Mouse (Mus musculus) large intestine, adult 2 months (tissue): ENCODE results near the gene C9orf72. TPM values are rescaled to one million over a fixed set of nuclear protein-coding genes. Genes with fewer than 3 reads are reported as not detected.
"Not testable (repeated sequence)": the region's sequence is repeated elsewhere in the genome, so short reads cannot be mapped to it uniquely, and the experiment has no call there.

Experiments used
- DNase-seq: peaks from one replicate; pipeline ENCODE4 v3.0.0-alpha.2; 2012; ENCODE audit warnings: low read depth, low spot score
- WGBS: fragments of 180-500 bp; shearing (Covaris S2); methylation state at CpG from one replicate; pipeline ENCODE4 v1.1.7; 2018; 5-methylcytosine and 5-hydroxymethylcytosine counted together
- polyA plus RNA-seq: library from polyadenylated mRNA; depleted of rRNA; stranded (reverse); fragments of >200 nt; gene quantifications from 2 replicates; pipeline ENCODE4 v1.2.3, GENCODE M21; 2012; rRNA removed

Gene C9orf72
- polyA plus RNA-seq, result 4.3 and 5.0 TPM in 2 replicates

DNA sequence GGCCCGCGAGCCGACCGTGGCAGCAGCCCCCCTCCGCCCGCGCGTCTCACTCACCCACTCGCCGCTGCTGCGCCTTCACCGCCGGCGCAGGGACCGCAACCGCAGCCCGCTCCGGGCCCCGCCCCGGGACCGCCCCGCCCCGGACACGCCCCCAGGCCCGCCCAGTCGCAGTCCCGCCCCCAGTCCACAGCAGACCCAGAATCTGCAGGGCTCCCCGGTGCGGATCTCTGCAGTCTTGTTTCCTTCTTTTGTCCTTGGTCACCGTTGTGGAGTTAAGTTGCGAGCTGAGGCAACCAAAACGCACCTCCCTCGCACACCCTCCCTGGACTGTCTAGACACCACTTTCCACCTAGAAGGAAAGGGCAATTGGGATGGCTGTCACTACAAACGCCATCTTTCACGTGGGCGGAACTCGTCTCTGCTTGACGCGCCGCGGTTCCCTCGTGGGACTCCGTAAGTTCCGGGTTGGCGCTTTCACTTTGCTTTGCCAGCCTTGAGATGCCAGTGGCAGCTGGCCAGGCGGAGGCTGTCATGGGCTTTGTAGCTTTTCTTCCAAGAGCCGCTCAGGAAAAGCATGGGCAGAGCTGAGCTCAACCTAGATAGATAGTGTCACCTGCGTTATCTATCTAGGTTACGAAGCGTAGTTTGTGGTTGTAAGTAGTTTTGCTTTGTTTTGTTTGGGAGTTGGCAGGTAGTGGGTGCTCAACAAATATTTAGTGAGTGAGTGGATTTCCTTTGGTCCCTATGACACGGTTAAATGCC lies at the start of gene C9orf72:
Gene C9orf72, minus strand, starts transcription at position 442 of the 762 bp plus-strand sequence.
- DNase-seq, result peak; percentile 93
- WGBS, result under 1% methylated on average over 51 of the region's 51 CpGs

DNA sequence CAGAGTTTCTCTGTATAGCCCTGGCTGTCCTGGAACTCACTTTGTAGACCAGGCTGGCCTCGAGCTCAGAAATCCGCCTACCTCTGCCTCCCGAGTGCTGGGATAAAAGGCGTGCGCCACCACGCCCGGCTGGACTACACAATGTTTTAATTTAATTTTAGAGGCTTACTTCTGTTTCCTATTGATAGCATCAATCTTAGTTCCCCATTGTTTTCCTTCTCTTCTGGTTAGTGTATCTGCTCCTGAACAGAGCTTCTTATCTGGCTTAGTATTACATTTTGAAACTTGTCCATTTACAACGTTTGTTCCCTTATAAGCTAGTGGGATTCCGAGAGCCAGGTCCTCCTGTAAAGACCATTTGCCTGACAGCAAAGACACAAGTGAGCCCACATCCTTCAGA lies 33.0 kb upstream of the C9orf72 start:
- DNase-seq, result no peak
- 66% methylated on average over 9 of the region's 9 CpGs for WGBS

- DNase-seq, result no peak
- WGBS, result 47% methylated on average over 1 of the region's 1 CpGs
Measured at GRCm38 (mm10) chr4:35244023-35244422, 18.0 kb upstream of the C9orf72 start.

DNA sequence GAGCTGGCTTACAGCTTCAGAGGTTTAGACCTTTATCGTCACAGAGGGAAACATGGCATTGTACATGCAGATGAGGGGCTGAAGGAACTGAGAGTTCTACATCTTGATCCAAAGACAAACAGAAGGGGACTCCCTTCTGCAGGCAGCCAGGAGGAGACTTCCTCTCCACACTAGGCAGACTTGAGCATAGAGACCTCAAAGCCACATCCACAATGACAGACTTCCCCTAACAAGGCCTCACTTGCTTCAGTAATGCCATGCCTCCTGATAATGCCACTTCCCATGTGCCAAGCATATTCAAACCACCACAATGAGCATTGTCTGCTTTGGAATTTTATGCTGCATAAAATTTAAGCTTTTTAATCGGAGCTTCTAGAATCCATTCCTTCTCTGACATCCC lies 15.8 kb upstream of the C9orf72 start:
- WGBS, result 84% methylated on average over 2 of the region's 2 CpGs
- DNase-seq, result no peak

- WGBS, result 85% methylated on average over 4 of the region's 4 CpGs
- no peak for DNase-seq
Measured at GRCm38 (mm10) chr4:35238696-35239095, 12.7 kb upstream of the C9orf72 start.

- 46% methylated on average over 3 of the region's 3 CpGs for WGBS
- DNase-seq, result not testable (repeated sequence)
Measured at GRCm38 (mm10) chr4:35238240-35238639, 12.3 kb upstream of the C9orf72 start.

- DNase-seq, result no peak
- WGBS, result 95% methylated on average over 2 of the region's 2 CpGs
Measured at GRCm38 (mm10) chr4:35236313-35236712, 10.3 kb upstream of the C9orf72 start.

DNA sequence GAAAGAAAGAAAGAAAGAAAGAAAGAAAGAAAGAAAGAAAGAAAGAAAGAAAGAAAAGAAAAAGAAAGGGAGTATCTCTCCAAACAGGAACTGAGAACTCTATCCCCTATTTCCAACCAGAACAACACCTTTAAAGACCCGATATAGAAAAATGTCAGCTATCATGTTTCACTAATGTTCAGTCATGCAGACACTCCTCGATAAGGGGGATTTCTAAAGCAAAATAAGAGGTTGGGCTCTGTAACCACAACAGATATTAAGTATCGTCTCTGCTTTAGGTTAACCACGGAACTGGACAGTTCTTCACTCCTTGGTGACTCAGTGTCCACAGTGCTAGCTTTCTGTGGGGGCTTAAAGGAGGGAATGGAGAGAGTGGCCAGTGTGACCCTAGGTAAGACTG lies 2.3 kb upstream of the C9orf72 start:
- DNase-seq, result no peak
- 73% methylated on average over 4 of the region's 4 CpGs for WGBS

DNA sequence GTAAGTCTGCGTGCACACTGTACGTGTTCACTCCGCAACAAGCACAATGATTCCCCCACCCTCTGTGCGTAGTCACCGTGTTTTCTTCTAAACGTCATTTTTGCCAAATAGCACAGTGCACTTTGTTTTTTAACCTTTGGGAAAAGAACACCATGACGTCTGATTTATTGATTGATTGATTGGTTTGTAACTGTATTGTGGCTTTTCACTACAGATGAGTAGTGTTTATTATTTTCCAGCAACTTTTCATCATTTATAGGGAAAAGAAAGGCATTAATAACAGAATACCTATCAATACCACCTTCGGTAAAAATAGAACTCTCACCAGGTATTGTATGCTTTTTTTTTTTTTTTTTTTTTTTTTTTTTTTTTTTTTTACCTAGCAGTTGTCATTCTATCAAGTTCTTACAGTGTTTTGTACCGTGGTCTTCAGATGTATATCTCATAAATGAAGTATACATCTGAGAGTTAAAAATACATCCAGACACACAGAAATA lies 569 bp upstream of the C9orf72 start:
- WGBS, result 9% methylated on average over 9 of the region's 9 CpGs
- DNase-seq, result no peak

- under 1% methylated on average over 40 of the region's 40 CpGs for WGBS
- DNase-seq, result no peak
Measured at GRCm38 (mm10) chr4:35225141-35225733, 738 bp downstream of the C9orf72 start.

GRCm38 (mm10) chr4:35224101-35224500 lies 1.9 kb downstream of the C9orf72 start:
- DNase-seq, result no peak
- 85% methylated on average over 4 of the region's 4 CpGs for WGBS

DNA sequence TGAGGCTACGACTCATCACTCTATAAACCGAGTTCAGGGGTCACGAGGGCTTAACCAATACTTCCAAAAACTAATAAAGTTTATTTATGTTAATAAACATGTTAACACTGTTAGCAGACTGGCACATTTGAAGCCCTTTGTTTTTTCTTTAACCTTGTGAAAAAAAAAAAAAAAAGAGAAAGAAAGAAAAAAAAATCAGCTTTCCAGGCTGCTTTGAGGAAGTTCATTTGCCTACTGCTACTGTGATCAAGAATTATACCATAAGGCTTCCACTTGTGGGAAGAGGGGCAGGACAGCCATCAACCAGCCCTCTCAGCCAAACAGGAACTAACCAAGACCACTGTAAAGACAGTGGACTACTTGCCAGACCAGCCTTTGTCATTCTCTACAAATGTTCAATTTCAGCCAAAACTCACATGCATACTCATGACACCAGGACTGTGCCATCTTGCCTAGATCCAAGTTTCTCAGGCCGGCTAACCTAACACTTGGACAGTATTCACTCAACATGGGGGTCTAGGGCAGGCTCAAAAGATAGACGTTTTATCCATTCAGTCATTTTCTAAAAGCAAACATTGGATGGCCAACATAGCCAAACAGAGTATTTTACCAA lies 2.5 kb downstream of the C9orf72 start:
- WGBS, result 58% methylated on average over 5 of the region's 5 CpGs
- DNase-seq, result no peak

DNA sequence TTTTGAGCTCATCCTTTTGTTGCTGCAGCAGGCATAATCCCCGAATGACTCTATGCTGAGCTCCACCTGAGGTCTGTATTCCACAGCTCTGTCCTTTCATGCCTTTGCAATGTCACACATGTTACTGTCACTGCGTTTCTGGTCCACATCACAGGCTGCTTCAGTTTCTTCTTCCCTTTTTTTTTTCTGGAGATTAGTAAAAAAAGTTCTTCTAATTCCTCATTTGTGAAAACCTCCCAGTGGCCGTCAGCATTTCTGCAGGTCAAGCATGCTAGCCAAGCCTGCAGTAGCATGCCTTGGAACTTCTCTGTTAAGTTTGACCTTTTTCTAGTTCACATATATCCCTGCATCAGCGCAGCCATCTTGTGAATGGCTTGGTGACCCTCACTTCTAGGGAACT lies 4.1 kb downstream of the C9orf72 start:
- no peak for DNase-seq

DNA sequence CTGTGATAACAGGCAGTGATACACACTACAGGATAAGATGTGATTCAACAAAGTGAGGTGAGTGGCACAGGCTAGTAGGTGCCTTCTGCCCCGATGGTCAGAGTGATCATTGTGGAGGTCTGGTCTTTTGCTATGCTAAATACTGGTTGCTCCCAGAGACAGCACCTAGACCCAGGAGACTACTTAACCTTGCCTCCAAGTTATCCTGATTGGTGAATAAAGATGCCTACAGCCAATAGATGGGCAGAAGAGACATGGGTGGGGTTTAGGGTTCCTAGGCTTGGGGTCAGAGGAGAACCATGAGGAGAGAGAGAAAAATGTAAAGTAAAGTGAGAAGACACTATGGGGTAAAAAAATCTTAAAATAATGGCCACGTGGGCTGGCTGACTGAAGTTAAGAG lies 4.8 kb downstream of the C9orf72 start:
- DNase-seq, result no peak
- WGBS, result 81% methylated on average over 2 of the region's 2 CpGs

More for the DNA sequence above, 4.1 kb downstream of the C9orf72 start:
- 72% methylated on average over 4 of the region's 4 CpGs for WGBS

DNA sequence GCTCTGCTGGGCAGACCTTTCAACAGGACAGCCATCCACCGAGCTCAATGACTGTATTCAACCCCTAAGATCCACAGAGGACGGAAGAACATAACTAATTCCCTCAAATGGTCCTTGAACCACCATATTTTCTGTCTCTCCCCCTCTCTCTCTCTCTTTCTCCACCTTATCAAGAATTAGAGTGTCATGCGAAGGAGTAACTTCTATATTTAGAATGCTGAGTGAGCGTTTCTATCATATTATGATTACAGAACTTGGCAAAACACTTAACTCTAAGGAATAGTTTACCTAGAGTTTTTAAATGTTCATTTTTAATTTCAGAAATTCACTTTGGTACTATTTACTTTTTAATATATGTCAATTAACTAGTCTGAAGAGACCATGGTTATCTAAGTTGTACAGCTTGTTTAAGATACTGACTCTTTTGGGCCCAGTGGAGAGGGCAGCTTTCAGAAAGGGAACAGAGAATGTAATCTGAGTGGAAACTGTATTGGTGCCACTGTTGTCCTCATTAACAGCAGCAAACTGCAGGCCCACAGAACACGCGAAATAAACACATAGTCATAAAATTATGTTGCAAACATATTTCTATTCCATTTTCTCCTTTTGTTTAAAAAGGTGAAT lies 5.8 kb downstream of the C9orf72 start:
- DNase-seq, result no peak
- 64% methylated on average over 6 of the region's 6 CpGs for WGBS

GRCm38 (mm10) chr4:35204659-35205058 lies 21.3 kb downstream of the C9orf72 start:
- WGBS, result 28% methylated on average over 7 of the region's 7 CpGs
- no peak for DNase-seq

DNA sequence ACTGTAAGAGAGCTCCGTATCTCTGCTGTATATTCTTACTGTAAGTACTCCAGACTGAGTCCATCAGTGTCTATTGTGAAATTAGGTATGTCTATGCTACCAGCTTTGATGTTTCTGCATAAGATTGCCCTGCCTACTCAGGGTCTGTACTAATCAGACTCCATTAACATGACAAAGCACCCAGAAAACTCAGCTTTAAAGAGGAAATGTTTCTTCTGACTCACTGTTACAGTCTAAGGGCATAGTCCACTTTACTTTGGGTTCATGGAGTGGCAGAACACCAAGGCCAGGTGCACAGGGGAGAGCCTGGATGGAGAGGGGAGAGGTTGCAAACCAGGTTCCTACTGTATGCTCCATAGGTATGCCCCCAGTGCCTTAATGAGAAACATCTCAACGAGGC lies 22.3 kb downstream of the C9orf72 start:
- DNase-seq, result no peak

GRCm38 (mm10) chr4:35201700-35202099 lies 24.3 kb downstream of the C9orf72 start:
- WGBS, result 92% methylated on average over 5 of the region's 5 CpGs

More for the DNA sequence above, 22.3 kb downstream of the C9orf72 start:
- WGBS, result 43% methylated on average over 2 of the region's 2 CpGs

DNA sequence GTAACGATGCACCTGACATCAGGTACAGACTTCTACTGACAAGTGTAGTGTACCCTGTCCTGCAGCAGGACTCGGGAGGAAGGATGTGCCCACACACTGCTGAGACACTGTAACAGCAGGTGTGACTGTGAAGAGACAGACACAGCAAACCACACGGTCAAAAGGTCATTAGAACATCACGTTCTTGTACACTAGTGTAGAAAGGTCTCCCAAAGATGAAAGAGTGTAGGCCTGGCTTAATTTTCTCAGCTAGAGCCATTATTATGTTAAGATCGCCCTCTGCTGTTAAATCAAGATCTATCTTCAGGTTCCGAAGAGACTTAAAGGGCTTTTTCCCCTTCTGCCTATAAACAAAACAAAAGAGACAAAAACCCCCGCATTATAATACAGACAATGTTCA lies 33.2 kb downstream of the C9orf72 start:
- DNase-seq, result no peak
- WGBS, result 39% methylated on average over 7 of the region's 7 CpGs

More at GRCm38 (mm10) chr4:35201700-35202099, 24.3 kb downstream of the C9orf72 start:
- no peak for DNase-seq

DNA sequence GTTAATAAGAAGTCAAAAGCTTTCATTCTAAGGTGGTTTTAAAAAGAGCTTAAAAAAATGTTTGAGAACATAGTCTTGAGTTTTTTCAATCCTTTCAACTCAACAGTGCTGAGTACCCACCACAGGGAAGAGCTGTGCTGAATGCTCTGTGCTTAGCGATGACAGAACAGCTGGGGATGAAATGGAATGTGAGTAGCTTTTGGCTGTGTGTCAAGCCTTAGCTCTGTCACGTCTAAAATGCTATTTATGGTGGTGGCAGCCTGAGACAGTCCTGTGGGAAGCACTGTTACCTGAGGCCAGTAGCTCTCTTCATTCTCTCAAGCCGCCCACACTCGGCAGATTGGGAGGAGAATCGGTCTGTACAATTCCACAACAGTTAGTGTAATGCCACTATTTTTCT lies 36.2 kb downstream of the C9orf72 start:
- DNase-seq, result no peak
- WGBS, result 69% methylated on average over 5 of the region's 5 CpGs
